Mouse (Mus musculus): ENCODE data around the gene Prune1. TPM values are rescaled to one million over a fixed set of nuclear protein-coding genes. Genes with fewer than 3 reads are reported as not detected.

Prune1 gene
- polyA plus RNA-seq, 1 experiment from 2014 or later: 25.7 TPM

- Histone ChIP-seq H3K4me1 (no peaks in the 10 kb centered on the region), H3K4me3 (no peak overlapping the region), H3K27ac (no peak overlapping the region), H3K9me3 (no peaks in the 10 kb centered on the region), H3K9ac (no peak overlapping the region), H3K36me3 (peaks cover 9% of the 10 kb centered on the region; the same call in 1 of the 2 replicates), H3K27me3 (no peaks in the 10 kb centered on the region), H3K4me2 (replicated peaks) (no peak overlapping the region)
- no peak for ATAC-seq (ENCODE audit: insufficient number of reproducible peaks, insufficient read depth, low FRiP score, low TSS enrichment)
- 88% methylated on average over 1 of the region's 1 CpGs for WGBS
These were observed 34.1 kb downstream of the Prune1 start for GRCm38 (mm10) chr3:95247660-95248336.

GRCm38 (mm10) chr3:95246465-95247231 is 35.2 kb downstream of the Prune1 start:
- H3K9ac ChIP-seq: no peak overlapping the region
- H3K27me3 ChIP-seq: no peaks in the 10 kb centered on the region
- H3K4me1 ChIP-seq: no peaks in the 10 kb centered on the region
- no peak for ATAC-seq (ENCODE audit: insufficient number of reproducible peaks, insufficient read depth, low FRiP score, low TSS enrichment)
- no peak overlapping the region for H3K27ac ChIP-seq
- H3K4me2 ChIP-seq (replicated peaks): no peak overlapping the region
- H3K9me3 ChIP-seq: no peaks in the 10 kb centered on the region
- H3K4me3 ChIP-seq: no peak overlapping the region
- WGBS: 80% methylated on average over 5 of the region's 5 CpGs
- no peaks in the 10 kb centered on the region for H3K36me3 ChIP-seq

DNA sequence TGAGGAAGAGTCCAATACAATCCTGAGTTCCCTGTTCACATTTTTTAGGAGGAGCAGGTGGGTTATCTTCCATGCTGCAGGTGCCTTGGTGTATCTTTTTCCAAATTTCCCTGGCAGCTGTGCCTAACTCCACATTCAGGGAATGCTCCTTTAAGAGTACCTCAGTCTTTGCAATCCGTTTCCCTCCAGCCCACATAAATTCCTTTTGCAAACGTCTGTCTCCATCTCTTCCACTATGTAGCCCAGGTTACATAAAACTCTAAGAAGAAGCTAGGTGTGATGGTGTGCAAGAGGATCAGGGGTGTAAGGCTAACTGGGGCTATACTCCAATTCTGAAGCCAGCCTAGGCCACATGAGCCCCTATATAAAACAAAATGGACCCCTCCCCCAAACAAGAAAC is 38.8 kb downstream of the Prune1 start:
- Histone ChIP-seq H3K9ac (no peak overlapping the region), H3K4me1 (no peaks in the 10 kb centered on the region; the same call in 1 of the 2 replicates), H3K27ac (no peak overlapping the region), H3K27me3 (no peaks in the 10 kb centered on the region), H3K36me3 (peaks cover 8% of the 10 kb centered on the region), H3K4me3 (no peak overlapping the region), H3K9me3 (no peaks in the 10 kb centered on the region), H3K4me2 (replicated peaks) (no peak overlapping the region)
- ATAC-seq (ENCODE audit: insufficient number of reproducible peaks, insufficient read depth, low FRiP score, low TSS enrichment): no peak
- 82% methylated on average over 2 of the region's 2 CpGs for WGBS

DNA sequence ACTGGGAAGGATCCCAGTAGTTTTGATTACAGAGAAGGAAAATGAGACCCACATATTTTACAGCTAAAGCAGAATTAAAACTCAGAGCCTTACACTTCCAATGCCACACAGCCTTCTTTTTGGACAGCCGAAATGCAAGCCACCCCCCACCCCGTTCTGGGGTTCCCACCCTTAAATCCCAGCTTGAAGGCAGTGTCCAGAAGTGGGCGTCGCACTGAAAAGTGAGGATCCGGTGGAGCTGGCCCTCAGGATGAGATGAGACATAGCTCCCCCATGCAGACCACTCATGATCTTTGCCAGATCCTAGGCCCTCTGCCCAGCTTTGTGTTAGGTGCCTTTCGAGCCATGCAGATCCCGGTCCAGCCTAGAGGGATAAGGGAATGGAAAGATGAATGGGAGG is 40.4 kb downstream of the Prune1 start, which contains the start of gene Gm128:
TSS of gene Gm128 (minus strand) at position 101 of the 400 bp plus-strand sequence.
- WGBS: 83% methylated on average over 7 of the region's 7 CpGs
- Histone ChIP-seq H3K27me3 (no peaks in the 10 kb centered on the region), H3K9me3 (no peaks in the 10 kb centered on the region), H3K36me3 (peaks cover 18% of the 10 kb centered on the region), H3K4me3 (no peak within 1 kb of the TSS), H3K4me1 (no peaks in the 10 kb centered on the region; the same call in 1 of the 2 replicates), H3K9ac (peak within 1 kb of the TSS; percentile 0; the same call in 1 of the 2 replicates), H3K4me2 (replicated peaks) (peak within 1 kb of the TSS; percentile 17), H3K27ac (no peak within 1 kb of the TSS)
- ATAC-seq (ENCODE audit: insufficient number of reproducible peaks, insufficient read depth, low FRiP score, low TSS enrichment): no peak

DNA sequence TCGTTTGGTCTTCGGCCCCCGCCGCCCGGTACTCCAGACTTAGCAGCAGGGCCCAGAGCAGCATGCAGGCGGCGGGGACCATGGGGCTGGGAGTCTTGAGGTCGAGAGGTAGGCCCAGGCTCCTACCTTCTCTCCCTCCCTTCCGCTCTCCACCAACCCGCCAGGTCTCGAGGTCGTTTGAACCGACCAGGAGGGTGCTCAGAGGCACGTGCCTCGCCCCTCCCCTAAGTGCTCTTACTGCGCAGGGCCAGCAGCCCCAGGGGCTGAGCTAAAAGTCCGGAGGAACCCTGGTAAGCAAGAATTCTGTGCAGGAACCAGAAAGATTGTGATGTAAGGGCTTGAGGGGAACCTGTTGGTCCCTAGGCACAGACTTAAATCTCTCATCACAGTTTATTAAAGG is 41.0 kb downstream of the Prune1 start:
- H3K9ac ChIP-seq: peak overlapping the region; percentile 0; the same call in 1 of the 2 replicates
- WGBS: 21% methylated on average over 17 of the region's 17 CpGs
- H3K4me1 ChIP-seq: no peaks in the 10 kb centered on the region; the same call in 1 of the 2 replicates
- H3K27me3 ChIP-seq: no peaks in the 10 kb centered on the region
- H3K36me3 ChIP-seq: peaks cover 23% of the 10 kb centered on the region
- H3K4me2 ChIP-seq (replicated peaks): peak overlapping the region; percentile 17
- H3K9me3 ChIP-seq: no peaks in the 10 kb centered on the region
- ATAC-seq (ENCODE audit: insufficient number of reproducible peaks, insufficient read depth, low FRiP score, low TSS enrichment): no peak
- no peak overlapping the region for H3K27ac ChIP-seq
- no peak overlapping the region for H3K4me3 ChIP-seq

- no peaks in the 10 kb centered on the region for H3K9me3 ChIP-seq
- H3K9ac ChIP-seq: no peak overlapping the region
- ATAC-seq (ENCODE audit: insufficient number of reproducible peaks, insufficient read depth, low FRiP score, low TSS enrichment): no peak
- no peak overlapping the region for H3K4me2 ChIP-seq (replicated peaks)
- no peak overlapping the region for H3K27ac ChIP-seq
- no peaks in the 10 kb centered on the region for H3K27me3 ChIP-seq
- no peak overlapping the region for H3K4me3 ChIP-seq
- 86% methylated on average over 12 of the region's 12 CpGs for WGBS
- H3K4me1 ChIP-seq: peaks cover 5% of the 10 kb centered on the region; the same call in 1 of the 2 replicates
- H3K36me3 ChIP-seq: peaks cover 33% of the 10 kb centered on the region
These were observed 41.9 kb downstream of the Prune1 start for GRCm38 (mm10) chr3:95239971-95240370.

DNA sequence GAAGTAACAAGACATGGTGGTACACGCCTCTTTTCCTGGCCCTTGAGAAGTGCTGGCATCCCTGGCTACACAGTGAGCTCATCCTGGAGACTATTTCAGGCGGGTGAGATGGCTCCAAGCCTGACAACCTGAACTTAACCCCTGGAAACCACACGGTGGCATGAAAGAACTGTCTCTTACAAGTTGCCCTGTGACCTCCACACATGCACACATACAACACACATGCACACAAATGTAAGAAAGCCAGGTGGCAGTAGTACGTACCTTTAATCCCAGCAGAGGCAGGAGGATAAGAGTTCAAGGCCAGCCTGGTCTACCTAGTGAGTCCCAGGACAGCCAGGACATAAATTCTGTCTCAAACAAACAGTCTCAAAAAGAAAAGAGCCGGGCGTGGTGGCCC is 42.9 kb downstream of the Prune1 start:
- H3K9ac ChIP-seq: no peak overlapping the region
- peaks cover 42% of the 10 kb centered on the region for H3K36me3 ChIP-seq
- no peak overlapping the region for H3K4me3 ChIP-seq
- no peak overlapping the region for H3K4me2 ChIP-seq (replicated peaks)
- ATAC-seq (ENCODE audit: insufficient number of reproducible peaks, insufficient read depth, low FRiP score, low TSS enrichment): no peak
- peaks cover 5% of the 10 kb centered on the region; the same call in 1 of the 2 replicates for H3K4me1 ChIP-seq
- H3K27me3 ChIP-seq: no peaks in the 10 kb centered on the region
- no peaks in the 10 kb centered on the region for H3K9me3 ChIP-seq
- 88% methylated on average over 6 of the region's 6 CpGs for WGBS
- H3K27ac ChIP-seq: no peak overlapping the region

GRCm38 (mm10) chr3:95237541-95238099 is 44.3 kb downstream of the Prune1 start:
- no peak for ATAC-seq (ENCODE audit: insufficient number of reproducible peaks, insufficient read depth, low FRiP score, low TSS enrichment)
- no peak overlapping the region for H3K4me3 ChIP-seq
- no peak overlapping the region for H3K4me2 ChIP-seq (replicated peaks)
- no peaks in the 10 kb centered on the region for H3K27me3 ChIP-seq
- no peak overlapping the region for H3K9ac ChIP-seq
- WGBS: 87% methylated on average over 8 of the region's 8 CpGs
- H3K4me1 ChIP-seq: peaks cover 5% of the 10 kb centered on the region; the same call in 1 of the 2 replicates
- peaks cover 56% of the 10 kb centered on the region for H3K36me3 ChIP-seq
- no peaks in the 10 kb centered on the region for H3K9me3 ChIP-seq
- H3K27ac ChIP-seq: no peak overlapping the region

- Histone ChIP-seq H3K9me3 (no peaks in the 10 kb centered on the region), H3K4me2 (replicated peaks) (no peak overlapping the region), H3K27me3 (no peaks in the 10 kb centered on the region), H3K36me3 (peaks cover 66% of the 10 kb centered on the region), H3K4me1 (peaks cover 18% of the 10 kb centered on the region), H3K27ac (peak overlapping the region; percentile 41; the same call in 1 of the 2 replicates), H3K4me3 (no peak overlapping the region), H3K9ac (no peak overlapping the region)
- no peak for ATAC-seq (ENCODE audit: insufficient number of reproducible peaks, insufficient read depth, low FRiP score, low TSS enrichment)
- WGBS: 59% methylated on average over 23 of the region's 23 CpGs
These were observed 46.2 kb downstream of the Prune1 start for GRCm38 (mm10) chr3:95235386-95236301.

DNA sequence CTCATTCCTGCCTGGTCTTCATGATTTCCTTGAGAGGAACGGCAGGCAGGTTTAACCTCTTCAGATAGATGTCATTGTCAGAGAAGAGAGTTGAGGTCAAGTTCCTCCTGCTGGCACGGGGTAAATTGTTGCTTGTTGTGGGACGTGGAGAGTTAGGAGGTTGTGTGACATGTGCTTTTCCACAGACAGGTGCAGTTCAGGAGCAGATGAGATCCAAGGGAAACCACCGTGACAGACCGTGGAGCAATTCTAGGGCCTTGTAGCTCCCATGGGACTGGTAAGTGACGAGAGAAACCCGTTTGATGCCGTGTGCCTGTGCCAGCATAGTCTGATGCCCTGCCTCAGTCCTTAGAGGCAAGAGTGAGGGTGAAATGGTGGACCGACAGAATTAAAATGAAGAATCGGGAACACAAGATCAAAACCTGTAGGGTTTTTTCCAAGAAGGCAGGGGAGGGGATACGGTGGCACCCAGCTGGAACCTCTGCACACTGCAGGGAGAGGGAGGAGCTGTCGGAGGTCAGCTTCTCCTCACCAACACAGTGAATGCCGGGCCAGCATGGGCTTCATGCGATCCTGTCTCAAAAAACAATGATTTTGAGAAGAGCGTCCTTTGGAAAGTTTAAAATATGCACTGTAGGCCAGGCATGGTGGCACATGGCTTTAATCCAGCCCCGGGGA is 48.4 kb downstream of the Prune1 start:
- no peak overlapping the region for H3K4me3 ChIP-seq
- no peaks in the 10 kb centered on the region for H3K9me3 ChIP-seq
- 88% methylated on average over 16 of the region's 16 CpGs for WGBS
- H3K4me2 ChIP-seq (replicated peaks): no peak overlapping the region
- no peaks in the 10 kb centered on the region for H3K27me3 ChIP-seq
- peaks cover 29% of the 10 kb centered on the region for H3K4me1 ChIP-seq
- peaks cover 62% of the 10 kb centered on the region for H3K36me3 ChIP-seq
- no peak overlapping the region for H3K27ac ChIP-seq
- no peak overlapping the region for H3K9ac ChIP-seq
- ATAC-seq (ENCODE audit: insufficient number of reproducible peaks, insufficient read depth, low FRiP score, low TSS enrichment): no peak

Measured in embryonic facial prominence, embryonic 12.5 days (tissue).